Mouse (Mus musculus) megakaryocyte progenitor cell, adult 5-6 weeks (primary cell): ENCODE results near the gene P2ry6. TPM values are rescaled to one million over a fixed set of nuclear protein-coding genes. Genes with fewer than 3 reads are reported as not detected.
A peak's percentile ranks its signal among the peaks of the same experiment; 100 is the strongest.

Experiments
- ATAC-seq: replicated peaks from 2 replicates; pipeline ENCODE4 v1.8.0; 2016; ENCODE audit warnings: mild to moderate bottlenecking, moderate TSS enrichment, inconsistent platforms; ENCODE audit not compliant: poor library complexity
- total RNA-seq, 2 experiments: library from RNA; stranded (forward) in 1 of 2; stranded (reverse) in 1 of 2; fragments of 157-497, 149-512 nt in 1 of 2; fragments of 200-1000 nt in 1 of 2; gene quantifications; 2 replicates each; pipeline versions ENCODE4 v1.2.3 to v1.2.4; 2015 to 2017

The P2ry6 gene
- total RNA-seq (2015) (0.42 and 0.49 TPM in 2 replicates), total RNA-seq (2017) (0.04 TPM in 1 of 2 replicates, not detected in the other)

DNA sequence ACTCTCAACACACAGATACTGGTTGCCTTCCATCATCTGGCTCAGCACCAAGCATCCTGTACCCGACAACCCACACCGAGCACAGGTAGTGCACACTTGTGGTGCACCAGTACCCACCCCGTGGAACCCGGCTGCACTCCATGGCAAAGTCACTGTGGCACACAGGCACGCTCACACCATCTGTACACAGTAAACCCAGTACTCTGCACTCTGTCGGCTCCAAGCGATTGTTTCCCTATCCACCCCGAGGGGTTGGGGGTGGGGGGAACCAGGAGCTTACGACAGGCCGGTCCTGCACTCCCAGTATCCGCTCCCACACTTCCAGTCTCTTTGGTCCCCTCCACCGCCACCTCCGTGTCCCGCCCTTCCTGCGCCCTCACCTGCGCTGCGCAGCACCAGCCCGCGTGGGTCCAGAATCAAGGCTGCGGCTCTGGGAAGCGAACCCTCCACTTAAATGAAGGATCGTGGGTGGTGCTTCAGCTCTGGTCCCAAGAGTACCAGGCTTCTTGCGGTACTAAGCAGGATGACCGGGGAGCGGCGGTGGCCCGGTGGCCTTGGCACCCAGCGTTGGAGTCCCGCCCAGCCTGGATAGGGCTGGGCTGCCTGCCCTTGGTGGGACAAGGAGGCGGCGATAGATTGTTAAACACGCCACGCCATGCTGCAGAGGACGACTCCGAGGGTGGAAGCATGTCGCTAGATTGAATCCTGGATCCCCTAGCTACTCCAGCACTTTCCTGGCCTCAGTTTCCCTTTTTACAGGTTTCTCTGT, at the start of gene P2ry6:
P2ry6 (minus strand) TSS at position 515 of the 769 bp plus-strand sequence.
- peak; percentile 56 for ATAC-seq

DNA sequence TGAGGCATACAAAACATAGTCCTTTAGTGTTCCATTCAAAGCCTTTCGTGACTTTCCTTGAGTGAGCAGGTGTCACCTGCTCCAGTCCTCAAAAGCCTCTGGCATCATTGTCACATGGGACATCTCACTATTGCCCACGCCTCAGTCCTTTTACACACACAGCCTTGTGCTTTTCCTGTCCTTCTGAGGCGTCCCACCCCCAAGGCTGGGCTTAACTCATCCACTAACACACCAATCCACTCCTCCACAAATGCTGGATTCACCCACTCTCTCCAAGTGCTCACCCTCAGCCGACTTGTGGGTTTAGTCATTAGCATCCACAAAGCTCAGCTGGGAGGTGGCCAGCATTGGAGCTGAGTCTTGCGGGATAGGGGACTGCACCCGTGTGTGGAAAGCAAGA, 43.0 kb upstream of the P2ry6 start:
- ATAC-seq = no peak

DNA sequence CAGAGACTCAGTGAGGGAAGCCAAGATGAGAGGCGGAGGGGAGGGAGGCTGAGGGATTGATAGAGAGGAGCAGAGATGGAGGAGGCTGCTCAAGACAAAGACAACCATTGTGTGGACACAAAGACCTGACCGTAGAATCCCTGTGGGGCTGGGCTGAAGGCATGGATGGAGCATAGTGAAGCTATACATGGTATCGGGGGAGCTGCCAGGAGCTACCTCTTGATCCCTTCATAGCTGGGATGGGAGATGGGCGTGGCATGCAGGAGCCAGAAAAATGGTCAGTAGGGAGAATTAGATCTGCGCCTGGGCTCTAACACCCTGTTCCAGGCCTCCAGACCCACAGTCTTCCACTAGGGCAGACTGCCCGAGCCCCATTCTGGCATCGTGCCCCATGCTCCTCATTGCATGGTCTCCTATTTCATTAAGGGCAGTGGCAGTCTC, 42.6 kb upstream of the P2ry6 start:
- no peak for ATAC-seq

DNA sequence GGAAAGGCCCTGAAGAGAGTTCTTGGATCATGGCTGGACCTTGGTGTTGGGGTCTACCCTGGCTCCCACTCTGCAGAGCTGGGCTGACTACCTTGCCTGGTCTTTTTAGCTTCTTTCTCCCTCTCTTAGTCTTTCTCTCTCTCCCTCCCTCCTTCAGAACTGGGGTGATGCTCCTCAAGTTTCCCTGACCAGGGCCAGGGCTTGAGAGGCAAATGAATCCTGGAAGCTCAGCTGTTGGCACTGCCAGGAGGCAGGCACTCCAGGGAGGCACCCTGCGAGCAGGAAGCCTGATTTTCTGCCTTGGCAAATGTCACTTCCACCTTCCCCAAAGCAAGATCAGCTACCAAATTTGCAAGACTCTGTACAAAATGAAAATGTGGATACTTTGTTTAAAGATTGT, 40.5 kb upstream of the P2ry6 start:
- no peak for ATAC-seq

DNA sequence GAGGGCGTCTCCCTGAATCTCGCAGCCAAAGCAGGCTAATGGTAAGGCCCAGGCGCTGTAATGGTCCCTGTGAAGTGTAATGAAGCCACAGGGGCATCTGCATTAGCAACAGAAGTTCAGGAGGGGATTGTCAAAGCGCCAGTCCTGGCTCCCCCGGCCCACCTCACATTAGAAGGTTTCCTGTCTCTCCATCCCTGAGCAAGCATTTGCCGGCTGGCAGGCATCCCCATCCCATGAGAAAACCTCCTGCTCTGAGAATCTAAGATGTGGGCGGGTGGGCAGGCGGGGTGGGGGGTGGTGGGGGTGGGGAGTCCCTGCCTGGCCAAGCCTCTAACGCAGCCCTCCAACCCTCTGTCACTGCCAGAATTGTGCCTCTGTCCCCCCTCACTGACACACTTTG, 39.6 kb upstream of the P2ry6 start:
- no peak for ATAC-seq

DNA sequence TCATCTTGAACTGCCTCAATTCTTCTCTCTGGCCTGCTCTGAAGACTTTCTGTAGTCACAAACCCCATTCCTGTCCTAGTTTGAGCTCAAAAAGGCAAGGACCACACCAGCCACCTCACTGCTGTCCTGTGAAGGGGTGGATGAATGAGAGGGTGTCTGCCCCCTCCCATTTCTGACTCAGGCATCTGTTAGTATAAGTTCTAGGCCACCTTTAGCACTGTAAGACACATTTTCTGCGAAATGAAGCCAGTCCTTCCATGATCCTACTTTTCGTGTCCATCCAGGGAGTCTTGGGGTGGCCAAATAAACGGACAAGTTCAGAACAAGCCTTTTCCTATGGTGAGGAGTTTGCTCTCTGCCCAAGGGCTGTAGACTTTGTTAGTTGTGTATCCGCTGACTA, 38.1 kb upstream of the P2ry6 start, which contains the start of gene P2ry2:
P2ry2 (minus strand) TSS at position 326 of the 400 bp plus-strand sequence.
- no peak for ATAC-seq

DNA sequence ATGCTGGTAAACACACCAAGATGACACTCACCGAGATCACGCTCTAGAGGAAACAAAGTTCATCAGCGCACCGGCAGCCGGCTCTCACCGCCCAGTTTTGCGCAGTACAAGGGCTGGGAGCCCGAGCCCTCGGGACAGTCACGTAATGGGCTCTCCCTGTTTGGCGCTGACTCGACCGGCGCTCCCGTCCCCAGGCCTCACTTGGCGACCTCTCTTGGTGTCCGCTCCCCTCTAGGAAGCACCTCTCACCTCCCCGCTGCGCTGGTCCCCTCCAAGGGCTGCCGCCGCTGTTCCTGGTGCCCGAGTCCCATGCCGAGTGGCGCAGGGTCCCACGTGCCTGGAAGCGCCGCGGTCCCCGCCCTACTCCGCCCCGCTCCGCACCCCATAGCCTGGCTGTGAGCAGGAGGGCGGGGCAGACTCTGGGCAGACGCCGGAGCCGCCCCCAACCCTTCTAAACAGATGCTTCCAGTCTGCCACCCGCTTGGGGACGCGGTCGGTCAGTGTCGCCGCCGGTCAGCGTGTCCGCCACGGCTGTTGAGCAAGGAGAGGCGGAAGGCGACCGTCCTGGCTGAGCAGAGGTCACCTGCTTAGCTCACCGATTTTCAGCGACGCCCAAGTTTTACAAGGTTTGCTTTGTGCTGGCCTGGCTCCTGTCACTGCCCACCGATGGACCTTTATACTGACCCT, 37.4 kb upstream of the P2ry6 start:
- peak; percentile 97 for ATAC-seq

DNA sequence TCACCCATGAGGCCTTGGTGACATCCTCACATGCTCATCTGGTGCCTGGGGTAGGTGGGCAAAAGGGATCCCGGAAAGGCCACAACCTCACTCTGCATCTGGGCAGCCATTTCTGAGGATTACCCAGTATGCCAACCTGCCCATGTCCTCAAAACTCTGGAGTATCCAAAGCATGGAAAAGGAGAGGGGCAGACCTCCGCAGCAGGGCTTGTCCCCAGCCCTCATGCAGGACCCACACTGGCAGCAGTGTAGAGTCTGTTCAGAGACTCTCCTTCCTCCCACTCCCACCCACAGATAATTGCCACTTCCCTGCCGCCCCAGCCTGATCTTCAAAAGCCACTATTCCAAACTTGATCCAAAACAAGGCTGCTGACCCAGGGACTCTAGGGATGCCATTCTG, 36.3 kb upstream of the P2ry6 start:
- ATAC-seq = no peak

DNA sequence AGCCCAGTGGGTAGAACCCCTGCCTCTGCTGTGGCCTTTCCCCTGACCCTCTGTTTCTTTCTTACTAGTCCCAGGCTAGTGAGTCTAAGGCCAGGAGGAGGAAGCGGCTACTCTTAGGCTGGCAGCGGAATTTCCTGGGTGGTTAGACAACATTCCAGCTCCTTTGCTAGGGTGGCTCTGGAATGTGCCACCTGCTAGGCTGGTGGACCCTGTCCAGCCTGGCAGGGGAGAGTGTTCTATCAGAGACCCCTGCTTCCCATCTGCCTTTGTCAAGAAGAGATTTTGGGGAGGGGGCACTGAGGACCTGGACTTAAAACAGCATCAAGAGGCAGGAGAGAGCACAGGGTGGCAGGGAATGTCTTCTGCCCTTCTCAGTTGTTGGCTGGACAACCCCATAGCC, 31.8 kb upstream of the P2ry6 start:
- ATAC-seq = no peak

DNA sequence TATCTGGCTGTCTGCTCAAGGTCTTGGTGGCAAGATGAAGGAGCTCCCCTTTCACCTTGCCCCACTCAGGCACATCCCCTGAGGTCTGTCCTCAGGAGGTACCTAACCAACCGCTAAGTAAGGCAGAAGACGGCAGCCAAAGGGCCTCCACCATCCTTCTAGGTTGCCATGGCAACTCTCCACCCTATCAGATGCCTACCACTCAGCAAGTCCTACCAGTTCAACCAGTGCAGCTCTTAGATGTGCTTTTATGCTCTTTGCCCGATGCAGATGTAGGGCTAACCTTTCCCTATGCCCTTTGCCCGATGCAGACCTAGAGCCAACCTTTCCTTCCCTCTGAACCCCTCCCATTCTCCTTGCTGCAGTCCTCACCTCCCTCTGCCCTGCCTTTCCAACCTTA, 30.7 kb upstream of the P2ry6 start:
- ATAC-seq = no peak

DNA sequence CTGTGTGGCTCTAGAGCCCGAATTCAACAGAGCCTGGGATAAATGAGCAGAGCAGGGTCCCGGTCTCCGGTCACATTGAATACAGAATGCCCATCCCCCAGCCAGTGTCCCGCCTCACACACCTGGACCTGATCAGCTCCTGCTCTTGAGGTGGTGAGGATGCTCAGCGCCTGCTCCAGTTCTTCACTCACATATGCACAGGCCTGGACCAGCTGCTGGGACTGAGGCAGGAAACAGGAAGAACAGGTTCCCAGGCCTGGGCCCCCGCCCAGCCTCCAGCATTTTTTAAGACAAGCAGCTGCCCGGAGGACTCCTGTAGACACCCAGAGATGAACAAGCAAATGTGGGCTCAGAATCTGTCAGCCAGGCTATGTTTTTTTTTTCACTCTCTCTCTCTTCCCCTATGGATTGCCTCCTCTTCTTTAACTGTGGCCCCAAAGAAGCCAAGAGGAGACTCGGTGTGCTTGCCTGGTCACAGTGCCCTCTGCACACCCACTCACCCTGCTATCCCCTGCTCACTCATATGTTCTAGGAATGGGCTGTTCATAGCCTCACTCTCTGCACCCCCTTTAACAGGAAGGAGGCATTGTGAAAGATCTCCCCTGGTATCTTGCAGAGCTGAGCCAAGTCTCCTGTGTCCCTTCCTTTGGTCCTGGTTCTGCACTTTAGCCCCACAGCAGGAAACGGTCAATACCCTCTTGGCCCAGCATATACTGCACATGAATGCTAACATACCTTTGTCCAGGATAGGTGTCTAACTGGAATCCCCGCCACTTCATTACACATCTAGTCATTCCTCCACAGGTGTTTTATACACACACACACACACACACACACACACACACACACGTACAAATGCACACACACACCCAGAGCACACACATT, 29.2 kb upstream of the P2ry6 start:
- peak; percentile 58 for ATAC-seq

DNA sequence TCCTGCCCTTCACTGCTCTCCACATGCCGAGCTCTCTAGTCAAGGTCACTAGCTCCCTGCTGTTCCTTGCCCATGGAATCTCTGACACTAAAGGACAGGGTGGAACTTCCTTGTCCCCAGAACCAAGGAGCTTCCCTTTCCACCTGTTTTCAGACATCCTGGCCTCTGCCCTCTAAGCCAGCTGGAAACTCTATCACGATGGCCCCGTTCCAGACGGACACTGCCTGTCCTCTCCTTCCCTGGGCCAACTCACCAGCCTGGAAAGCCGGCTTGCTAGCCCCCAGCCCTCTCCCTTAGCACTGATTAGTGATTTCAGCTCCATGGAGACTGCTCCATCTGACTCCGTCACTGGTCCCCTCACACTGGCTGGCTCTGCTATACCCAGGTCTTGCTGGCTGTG, 27.8 kb upstream of the P2ry6 start:
- no peak for ATAC-seq

DNA sequence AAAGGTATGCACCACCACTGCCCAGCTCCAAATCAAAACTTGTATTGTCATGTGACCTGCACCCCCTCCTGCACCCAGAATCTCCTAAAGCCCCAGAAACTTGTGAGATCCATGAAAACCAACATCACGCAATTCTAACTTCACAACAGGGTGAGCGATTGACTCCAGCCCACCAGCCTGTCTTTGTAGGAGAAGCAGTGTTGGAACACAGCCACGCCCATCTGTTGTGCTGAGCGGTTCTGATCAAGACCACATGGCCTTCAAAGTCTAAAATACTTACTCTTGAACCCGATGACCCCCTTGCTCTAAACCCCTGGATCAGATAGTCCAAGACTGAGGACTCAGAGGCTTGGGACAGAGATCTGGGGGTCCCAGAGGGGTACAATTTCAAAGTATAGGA, 25.2 kb upstream of the P2ry6 start:
- no peak for ATAC-seq

DNA sequence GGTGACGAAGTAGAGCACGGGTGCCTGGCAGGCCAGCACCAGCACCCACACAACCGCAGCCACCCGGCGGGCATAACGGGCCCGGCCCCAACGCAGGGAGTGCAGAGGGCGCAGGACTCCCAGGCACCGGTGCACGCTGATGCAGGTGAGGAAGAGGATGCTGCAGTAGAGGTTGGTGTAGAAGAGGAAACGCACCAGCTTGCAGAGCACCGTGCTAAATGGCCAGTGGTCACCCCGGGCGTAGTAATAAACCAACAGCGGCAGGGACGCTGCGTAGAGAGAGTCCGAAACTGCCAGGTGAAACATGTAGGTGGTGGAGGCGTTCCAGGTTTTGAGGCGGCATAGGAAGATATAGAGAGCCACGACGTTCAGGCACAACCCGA, 24.1 kb upstream of the P2ry6 start:
- ATAC-seq = no peak

DNA sequence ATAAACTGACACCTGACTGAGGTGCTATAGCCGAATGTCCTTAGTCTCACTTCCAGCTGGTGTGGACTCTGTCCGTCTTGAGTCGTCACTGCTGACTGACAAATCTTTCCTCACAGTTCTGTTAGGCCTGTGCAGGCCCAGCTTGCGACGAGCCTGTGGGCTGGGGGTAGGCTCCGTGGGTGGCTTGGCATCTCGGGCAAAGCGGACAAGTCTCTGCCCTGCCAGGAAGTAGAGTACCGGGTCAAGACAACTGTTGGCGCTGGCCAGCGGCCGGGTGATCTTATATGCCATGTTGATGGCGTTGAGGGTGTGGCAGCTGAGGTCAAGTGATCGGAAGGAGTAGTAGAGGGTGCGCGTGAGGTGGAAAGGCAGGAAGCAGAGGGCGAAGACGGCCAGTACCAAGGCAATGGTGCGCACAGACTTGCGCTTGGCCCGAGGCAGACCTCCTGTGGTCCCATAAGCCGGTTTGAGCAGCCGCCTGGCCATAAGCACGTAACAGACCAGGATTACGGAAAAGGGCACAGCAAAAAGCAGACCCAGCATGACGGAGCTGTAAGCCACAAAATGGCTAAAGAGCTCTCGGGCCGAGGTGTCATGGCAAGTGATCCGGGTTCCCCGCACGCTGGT, 23.6 kb upstream of the P2ry6 start:
- ATAC-seq = no peak

DNA sequence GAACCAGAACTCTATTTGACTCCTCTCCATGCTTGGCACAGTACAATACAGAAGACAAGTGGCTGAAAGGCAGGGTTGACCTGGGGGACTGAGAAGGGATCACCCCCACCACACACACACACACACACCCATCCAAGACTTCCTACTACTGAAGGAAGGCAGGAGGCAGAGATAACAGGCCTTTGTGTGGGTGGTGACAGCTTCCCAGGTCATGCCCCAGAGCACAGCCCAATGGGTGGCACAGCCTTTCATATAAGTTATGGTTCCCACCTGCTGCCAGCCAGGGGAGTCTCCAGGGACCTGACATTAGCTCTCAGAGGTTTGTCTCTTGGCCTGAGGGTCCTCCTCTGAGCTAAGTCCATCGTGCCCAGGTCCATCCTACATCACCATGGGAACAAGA, 22.8 kb upstream of the P2ry6 start:
- peak; percentile 76 for ATAC-seq

DNA sequence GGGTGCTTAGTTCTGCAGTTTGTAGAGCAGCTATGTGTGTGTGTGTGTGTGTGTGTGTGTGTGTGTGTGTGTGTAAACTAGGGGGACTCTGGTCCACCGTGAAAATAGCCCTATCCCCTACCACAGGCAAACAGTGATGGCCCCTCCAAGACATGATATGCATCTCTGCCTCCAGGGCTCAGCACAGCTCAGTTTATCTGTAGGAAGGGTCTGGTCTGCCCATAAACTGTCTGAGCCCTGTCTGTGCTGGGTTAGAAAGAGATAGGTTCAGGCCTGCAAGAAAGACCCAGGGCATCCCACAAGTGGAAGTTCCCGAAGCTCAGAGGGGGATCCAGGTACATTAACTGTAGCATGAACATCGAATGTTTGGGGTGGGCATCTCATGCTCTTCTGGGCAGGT, 21.5 kb upstream of the P2ry6 start:
- ATAC-seq = 0 out of 2 replicates have a peak, but pooled peaks have one; percentile 22

DNA sequence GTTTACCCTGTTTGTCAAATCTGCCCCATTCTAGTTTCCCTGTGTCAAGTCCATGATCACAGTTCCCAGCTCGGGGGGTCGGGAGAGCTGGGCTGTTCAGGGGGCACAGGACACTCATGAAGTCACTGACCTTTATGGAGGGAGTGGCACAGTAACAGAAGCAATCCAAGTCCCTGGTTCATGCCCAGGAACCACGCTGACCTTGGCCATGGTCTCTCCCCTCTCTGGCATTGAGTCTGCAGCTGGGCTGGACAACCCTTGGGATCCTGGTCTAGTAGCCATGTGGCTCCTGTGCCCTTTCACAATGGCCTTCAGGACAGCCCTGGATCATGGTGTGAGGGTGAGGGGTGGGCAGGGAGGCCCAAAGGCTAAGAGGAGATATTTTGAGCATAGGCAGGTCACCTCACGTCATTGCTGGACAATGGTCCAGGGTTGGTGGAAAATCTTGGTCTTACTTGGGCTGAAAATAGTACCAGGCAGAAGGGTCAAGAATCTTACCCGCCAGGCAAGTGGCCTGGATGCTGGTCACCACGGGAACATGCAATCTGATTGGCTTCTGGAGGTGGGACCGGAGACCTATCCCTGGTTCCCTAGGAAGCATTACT, 20.9 kb upstream of the P2ry6 start:
- ATAC-seq = no peak

DNA sequence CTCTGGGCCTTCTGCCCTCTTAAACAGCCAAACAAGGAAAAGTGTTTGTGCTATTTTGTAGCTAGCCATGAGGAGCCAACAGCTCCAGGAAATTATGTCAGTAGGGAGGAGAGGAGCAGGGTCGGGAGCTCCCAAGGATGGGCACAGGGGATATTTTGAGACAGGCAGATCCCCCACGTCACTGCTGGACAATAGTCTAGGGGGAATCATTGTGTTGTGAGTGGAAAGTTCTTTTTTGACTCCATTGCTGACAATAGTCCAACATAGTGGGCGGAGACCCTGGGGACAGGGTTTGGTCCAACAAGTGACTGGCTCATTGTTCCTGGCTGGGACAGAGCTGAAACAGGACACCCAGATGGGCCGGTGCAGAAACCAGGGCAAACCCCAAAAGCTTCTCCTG, 18.7 kb upstream of the P2ry6 start:
- ATAC-seq = no peak

DNA sequence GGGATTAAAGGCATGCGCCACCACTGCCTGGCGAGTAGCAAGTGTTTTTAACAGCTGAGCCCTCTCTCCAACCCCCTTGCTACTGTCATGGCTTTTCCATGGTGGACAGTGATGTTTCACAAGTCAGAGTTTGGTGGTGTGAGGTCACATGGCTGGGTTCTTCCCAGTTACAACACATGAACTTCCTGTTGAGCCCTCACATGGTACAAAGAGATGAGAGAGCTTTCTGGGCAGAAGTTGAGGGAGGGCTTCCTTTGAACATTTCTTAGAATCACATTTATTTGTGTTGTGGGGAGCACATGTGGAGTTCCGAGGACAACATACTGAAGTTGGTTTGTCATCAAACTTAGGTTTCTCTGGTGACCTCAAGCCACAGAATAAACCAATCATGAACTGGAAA, 17.5 kb upstream of the P2ry6 start:
- peak; percentile 82 for ATAC-seq
